Mouse (Mus musculus) G1E (cell line): ENCODE results near the gene Pcnx3. TPM values are rescaled to one million over a fixed set of nuclear protein-coding genes. Genes with fewer than 3 reads are reported as not detected.

ENCODE experiments used
- ATAC-seq: 2 replicates; pipeline ENCODE4 v1.8.0; 2016; ENCODE audit warnings: mild to moderate bottlenecking; ENCODE audit not compliant: insufficient number of reproducible peaks, poor library complexity, low FRiP score, severe bottlenecking; ENCODE audit errors: extremely low read depth
- DNase-seq: peaks from one replicate; pipeline ENCODE4 v3.0.0; 2012; ENCODE audit warnings: low spot score
- H3K27me3 ChIP-seq: 2 replicates; pipeline ENCODE4 v1.6.1; 2012; ENCODE audit warnings: mild to moderate bottlenecking, low read length, inconsistent platforms; ENCODE audit not compliant: insufficient read depth
- H3K36me3 ChIP-seq: replicated peaks from 2 replicates; pipeline ENCODE3; 2012; ENCODE audit warnings: mild to moderate bottlenecking, inconsistent platforms
- H3K4me1 ChIP-seq: 2 replicates; pipeline ENCODE4 v1.6.1; 2012; ENCODE audit warnings: low read depth, low read length, inconsistent platforms, mixed read lengths; ENCODE audit not compliant: insufficient read depth
- H3K4me3 ChIP-seq: 2 replicates; pipeline ENCODE4 v1.5.1; 2012; ENCODE audit warnings: low read depth, mild to moderate bottlenecking, inconsistent platforms, low read length, moderate library complexity, mixed read lengths
- H3K9me3 ChIP-seq: replicated peaks from 2 replicates; pipeline ENCODE4 v1.6.1; 2012; ENCODE audit warnings: inconsistent platforms
- CTCF ChIP-seq: IDR thresholded peaks from 2 replicates; pipeline ENCODE4 v1.5.1; 2012; ENCODE audit warnings: low read depth, low read length, inconsistent platforms, mixed read lengths
- GATA1 ChIP-seq: IDR thresholded peaks from 2 replicates; pipeline ENCODE4 v1.6.1; 2012; ENCODE audit warnings: borderline replicate concordance, low read length, inconsistent platforms, mixed read lengths
- GATA2 ChIP-seq: IDR thresholded peaks from 2 replicates; pipeline ENCODE4 v1.6.1; 2012; ENCODE audit warnings: low read depth, low read length, inconsistent platforms, borderline replicate concordance
- POLR2AphosphoS5 ChIP-seq: IDR thresholded peaks from 2 replicates; pipeline ENCODE4 v1.6.1; 2012; ENCODE audit warnings: low read depth, low read length, inconsistent platforms; ENCODE audit not compliant: insufficient replicate concordance
- TAL1 ChIP-seq: conservative IDR thresholded peaks from 2 replicates; pipeline ENCODE4 v1.6.1; 2012; ENCODE audit warnings: low read depth, low read length, inconsistent platforms, mixed read lengths
- polyA plus RNA-seq: library from polyadenylated mRNA; stranded (reverse); fragments of >175 nt; gene quantifications from 2 replicates; pipeline ENCODE4 v1.2.3, GENCODE M21; 2012
- total RNA-seq, 2 experiments: library from RNA; stranded (forward) in 1 of 2; stranded (reverse) in 1 of 2; fragments of 200-1000 nt in 1 of 2; fragments of >200 nt in 1 of 2; fragmentation: Nextera tagmentation in 1 of 2; gene quantifications; 2 replicates each; pipeline ENCODE4 v1.2.3; 2014 to 2017

The Pcnx3 gene
- total and polyA plus RNA-seq, 3 experiments: 13.6 to 178 (median 51.0) TPM

DNA sequence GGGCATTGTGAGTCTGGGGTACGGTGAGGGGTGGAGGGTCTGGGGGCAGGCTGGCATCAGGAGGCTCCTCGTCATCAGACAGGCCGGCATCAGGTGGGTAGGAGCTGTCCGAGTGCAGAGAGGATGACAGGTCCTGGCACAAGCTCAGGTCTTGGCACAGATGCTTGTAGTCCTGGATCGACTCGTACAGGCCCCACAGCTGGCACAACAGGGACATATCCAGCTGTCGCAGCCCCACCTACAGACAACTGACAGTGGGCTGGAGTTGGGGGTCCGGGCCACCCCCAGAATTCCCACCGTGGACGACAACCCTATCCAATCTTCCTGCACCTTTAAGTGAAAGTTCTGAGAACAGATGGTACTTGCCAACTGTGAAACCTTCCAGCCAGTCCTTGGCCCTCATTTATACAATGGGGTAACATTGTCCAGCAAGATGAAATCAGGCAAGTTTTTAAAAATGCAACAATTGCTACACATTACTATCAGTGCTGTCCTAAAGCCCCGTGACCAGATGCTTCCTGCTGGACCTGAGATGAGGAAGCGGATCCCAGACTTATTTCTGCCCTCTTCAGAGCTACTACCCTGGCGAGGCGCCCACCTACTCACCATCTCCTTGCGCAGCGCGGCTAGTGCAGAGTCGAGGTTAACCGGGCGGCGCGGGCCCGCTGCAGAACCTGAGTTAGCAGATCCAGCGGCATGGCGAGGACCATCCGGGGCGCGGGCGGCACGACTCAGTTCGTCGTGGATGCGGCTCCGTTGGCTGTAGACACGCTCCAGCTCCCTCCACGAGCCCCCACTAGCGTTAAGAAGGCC, 40.1 kb upstream of the Pcnx3 start:
- ATAC-seq: no peak
- Histone ChIP-seq H3K9me3 (no peaks in the 10 kb centered on the region), H3K27me3 (no peaks in the 10 kb centered on the region), H3K4me1 (peaks cover 77% of the 10 kb centered on the region), H3K36me3 (peaks cover 37% of the 10 kb centered on the region), H3K4me3 (peak overlapping the region; percentile 86)
- DNase-seq: no peak
- TF ChIP-seq GATA1 (no peak), POLR2AphosphoS5 (no peak), CTCF (no peak), TAL1 (no peak), GATA2 (no peak)

DNA sequence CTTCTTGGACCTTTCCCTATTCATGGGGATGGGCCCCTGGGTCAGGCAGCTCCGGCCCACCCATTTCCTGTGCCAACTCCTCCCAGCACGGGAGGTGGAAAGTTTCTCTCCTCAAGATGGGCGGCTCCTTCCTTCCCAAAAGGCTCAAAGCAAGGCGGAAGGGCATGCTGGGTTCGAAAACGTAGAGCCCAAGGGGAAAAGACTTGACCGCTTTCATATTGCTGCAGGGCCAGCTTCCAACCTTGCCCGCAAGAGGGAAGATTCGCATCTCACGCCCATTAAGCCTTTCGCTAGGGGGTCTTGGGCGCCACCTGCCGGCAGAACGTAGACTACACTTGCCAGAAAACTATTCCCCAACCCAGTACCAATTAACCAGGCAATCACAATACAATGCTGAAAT, 39.0 kb upstream of the Pcnx3 start:
- Histone ChIP-seq H3K9me3 (no peaks in the 10 kb centered on the region), H3K4me1 (peaks cover 87% of the 10 kb centered on the region), H3K27me3 (no peaks in the 10 kb centered on the region), H3K36me3 (peaks cover 45% of the 10 kb centered on the region), H3K4me3 (peak overlapping the region; percentile 86)
- DNase-seq (peak; percentile 51), ATAC-seq (no peak)
- TF ChIP-seq CTCF (peak; percentile 88), POLR2AphosphoS5 (no peak)

DNA sequence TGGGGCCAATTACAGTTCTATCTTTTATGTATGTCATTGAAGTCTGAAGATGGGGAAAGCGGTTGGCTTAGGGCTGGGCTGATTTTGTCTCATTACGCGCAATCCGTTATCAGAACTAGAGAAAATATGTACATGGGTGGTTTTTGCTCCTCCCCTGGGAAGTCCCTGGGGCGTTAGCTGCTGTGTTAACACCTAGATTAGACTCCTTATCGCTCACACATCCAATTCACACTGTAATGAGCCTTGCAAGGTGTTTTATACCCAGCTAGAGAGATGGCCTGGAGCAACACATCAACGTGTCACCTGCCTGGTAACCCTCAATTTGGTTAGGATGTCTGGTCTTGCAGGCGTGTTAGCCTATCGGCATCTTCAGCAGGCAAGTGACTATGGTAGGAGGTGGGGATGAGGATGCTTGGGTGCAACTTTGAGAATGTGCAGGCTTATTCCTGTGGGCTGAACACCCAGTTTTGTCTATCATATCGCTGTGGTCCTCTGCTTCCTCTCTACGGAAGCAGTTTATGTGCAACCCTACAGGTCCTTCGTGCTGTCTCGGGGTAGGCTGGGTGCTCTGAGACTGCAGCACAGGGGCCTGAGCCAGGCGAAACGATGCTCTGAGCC, 38.4 kb upstream of the Pcnx3 start:
- H3K36me3 ChIP-seq: peaks cover 52% of the 10 kb centered on the region
- peaks cover 91% of the 10 kb centered on the region for H3K4me1 ChIP-seq
- ATAC-seq (no peak), DNase-seq (peak; percentile 63)
- H3K9me3 ChIP-seq: no peaks in the 10 kb centered on the region
- H3K4me3 ChIP-seq: peak overlapping the region; percentile 86; the same call in 1 of the 2 replicates
- no peaks in the 10 kb centered on the region for H3K27me3 ChIP-seq
- TF ChIP-seq POLR2AphosphoS5 (no peak), TAL1 (no peak; the same call in 1 of the 2 replicates), GATA1 (no peak), GATA2 (no peak), CTCF (no peak)

DNA sequence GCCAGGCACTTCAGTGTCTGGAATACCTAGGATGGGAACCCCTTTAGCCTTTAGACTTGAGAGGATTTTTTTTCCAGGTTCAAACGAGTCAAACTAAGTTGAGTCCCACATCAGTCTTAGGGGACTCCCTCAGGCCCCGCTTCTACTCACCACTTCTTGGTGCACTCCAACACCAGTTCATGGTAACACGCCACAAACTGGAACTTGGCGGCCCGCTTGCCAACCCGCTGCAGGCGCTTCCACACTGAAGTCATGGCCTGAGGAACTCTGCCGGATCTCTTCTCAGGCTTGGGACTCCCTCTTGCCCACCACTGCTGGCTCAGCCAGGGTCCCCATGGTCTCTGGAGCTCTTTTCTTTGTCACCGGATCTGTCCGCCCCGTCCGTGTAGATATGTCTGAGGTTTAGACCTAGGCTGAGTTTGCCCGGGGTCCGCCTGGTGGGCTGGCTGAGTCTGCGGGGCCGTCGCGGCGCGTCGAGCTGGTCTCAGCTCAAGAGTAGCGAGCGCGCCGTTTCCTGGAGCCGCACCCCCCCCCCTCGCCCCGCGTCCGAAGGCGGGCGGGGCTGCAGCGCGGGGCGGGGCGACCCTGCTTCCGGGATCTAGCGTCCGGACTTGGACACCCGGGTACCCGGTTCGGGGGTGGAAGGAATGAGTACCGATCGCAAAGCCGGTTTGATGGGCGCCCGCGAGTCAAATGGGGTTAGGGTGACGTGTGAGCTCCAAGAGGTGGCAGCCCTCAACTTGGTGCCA, 37.2 kb upstream of the Pcnx3 start, which contains the start of gene Ehbp1l1:
TSS of gene Ehbp1l1 (minus strand) at position 551 of the 749 bp plus-strand sequence.
- Histone ChIP-seq H3K9me3 (no peaks in the 10 kb centered on the region), H3K27me3 (no peaks in the 10 kb centered on the region), H3K4me1 (peaks cover 91% of the 10 kb centered on the region), H3K36me3 (peaks cover 59% of the 10 kb centered on the region), H3K4me3 (peak within 1 kb of the TSS; percentile 86)
- no peak for TF ChIP-seq GATA2
- no peak for TF ChIP-seq TAL1
- no peak for TF ChIP-seq CTCF
- TF ChIP-seq POLR2AphosphoS5: no peak
- no peak for TF ChIP-seq GATA1
- ATAC-seq: no peak
- peak; percentile 80 for DNase-seq

DNA sequence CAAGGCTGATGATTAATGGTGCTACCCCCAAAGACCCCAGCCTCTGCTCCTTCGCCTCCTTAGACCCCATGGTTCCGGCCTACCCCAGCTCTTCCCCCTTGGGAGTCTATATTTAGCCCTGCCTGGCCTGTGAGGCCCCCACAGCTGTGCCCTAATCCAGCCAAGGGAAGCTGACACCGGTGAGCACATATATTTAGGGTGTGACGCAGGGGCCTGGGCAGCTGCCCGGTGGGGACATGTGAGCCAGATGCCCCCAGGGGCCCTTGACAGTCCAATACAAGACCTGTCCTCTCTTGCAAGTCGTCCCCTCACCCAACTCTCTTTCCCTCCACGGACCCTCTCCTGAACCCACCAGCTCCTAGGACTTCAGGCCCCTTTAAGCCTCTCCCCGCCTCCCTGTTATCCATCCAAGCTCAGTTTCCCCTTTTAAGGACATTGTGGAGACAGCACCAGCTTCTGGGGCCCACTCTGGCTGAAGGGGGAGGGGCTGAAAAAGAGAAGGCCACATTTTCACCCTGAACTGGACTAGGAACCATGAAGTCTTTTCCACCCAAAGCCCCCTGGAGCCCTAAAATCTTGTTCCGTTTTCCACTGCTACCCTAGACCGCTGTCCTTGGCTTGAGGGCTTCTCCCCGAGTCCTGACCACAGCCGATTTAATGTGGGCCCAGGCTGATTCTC, 36.5 kb upstream of the Pcnx3 start:
- Histone ChIP-seq H3K4me3 (peak overlapping the region; percentile 77), H3K9me3 (no peaks in the 10 kb centered on the region), H3K27me3 (no peaks in the 10 kb centered on the region), H3K36me3 (peaks cover 59% of the 10 kb centered on the region), H3K4me1 (peaks cover 91% of the 10 kb centered on the region)
- TF ChIP-seq GATA1 (no peak), POLR2AphosphoS5 (no peak)
- ATAC-seq: no peak
- peak; percentile 47 for DNase-seq

DNA sequence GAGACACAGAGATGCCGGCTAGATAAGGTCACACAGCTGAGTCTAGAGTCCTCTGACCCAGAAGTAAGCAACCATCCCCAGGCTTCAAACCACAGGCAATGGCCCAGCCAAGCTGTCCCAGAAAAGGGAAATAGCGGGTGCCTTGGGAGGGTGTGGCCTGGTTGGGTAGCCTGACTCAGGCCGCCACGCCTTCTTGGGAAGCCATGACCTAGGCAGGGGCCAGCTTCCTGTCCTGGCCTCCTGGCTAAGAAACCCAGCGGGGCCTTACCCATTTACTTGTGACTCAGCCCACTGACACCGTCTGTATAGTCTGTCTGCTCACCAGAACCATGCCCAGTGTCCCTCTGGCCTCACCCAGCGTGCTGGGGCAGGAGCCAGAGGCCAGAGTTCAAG, 35.8 kb upstream of the Pcnx3 start:
- Histone ChIP-seq H3K9me3 (no peaks in the 10 kb centered on the region), H3K36me3 (peaks cover 59% of the 10 kb centered on the region), H3K4me1 (peaks cover 91% of the 10 kb centered on the region), H3K27me3 (no peaks in the 10 kb centered on the region), H3K4me3 (peak overlapping the region; percentile 77)
- TF ChIP-seq TAL1 (no peak), CTCF (no peak), GATA2 (no peak), GATA1 (no peak), POLR2AphosphoS5 (no peak)
- DNase-seq (peak; percentile 92), ATAC-seq (peak; percentile 66)
